In the genomic region with DNA sequence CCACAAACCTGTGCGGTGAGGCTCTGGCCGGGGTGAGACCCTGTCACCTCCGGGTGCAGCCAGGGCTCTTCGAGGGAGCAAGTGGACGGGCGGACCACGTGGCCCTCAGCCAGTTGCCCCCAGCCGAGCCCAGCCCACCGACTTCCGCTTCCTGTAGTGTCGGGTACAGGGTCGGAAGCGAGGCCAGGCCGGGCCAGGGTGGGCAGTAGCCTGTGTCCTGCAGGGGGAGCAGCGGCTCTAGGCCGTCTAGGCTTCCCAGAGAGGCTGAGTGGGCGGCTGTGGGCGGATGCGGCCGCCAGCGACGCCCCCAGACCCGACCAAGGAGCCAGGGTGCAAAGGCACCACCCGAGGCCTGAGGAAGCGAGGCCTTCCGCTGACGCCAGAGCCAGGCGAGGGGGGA, we compare ENCODE assay signal across 18 mouse cellular contexts. TPM values are rescaled to one million over a fixed set of nuclear protein-coding genes. Genes with fewer than 3 reads are reported as not detected.
"Had no signal": no experiment of that assay in that cellular context is flagged by ENCODE, and none has a peak within 500 bp of the region (broad histone marks: within the 10 kb centered on the region; RNA-seq: fewer than 3 reads in every experiment).

A gene (plus strand): TSS at position 287 of the 400 bp plus-strand sequence.

- H3K4me3 ChIP-seq: layer of hippocampus, adult 2 months; limb, embryonic 13.5 days; megakaryocyte, embryonic 14.5 days; midbrain, embryonic 12.5 days; neural tube, embryonic 13.5 days had no signal

- H3K4me2 ChIP-seq: limb, embryonic 13.5 days; midbrain, embryonic 12.5 days; neural tube, embryonic 13.5 days had no signal

- H3K9me3 ChIP-seq: limb, embryonic 13.5 days; midbrain, embryonic 12.5 days; neural tube, embryonic 13.5 days had no signal

- H3K27me3 ChIP-seq: neural tube, embryonic 13.5 days had no signal

- H3K4me1 ChIP-seq: limb, embryonic 13.5 days; megakaryocyte, embryonic 14.5 days; midbrain, embryonic 12.5 days; neural tube, embryonic 13.5 days had no signal

- H3K36me3 ChIP-seq: limb, embryonic 13.5 days; midbrain, embryonic 12.5 days; neural tube, embryonic 13.5 days had no signal

- DNase-seq: kidney, postnatal 10 days; left cerebral cortex, postnatal 4 days; lung, adult 18-20 months; lung, postnatal 4 days; retina, postnatal 1 day; thymus, postnatal 4 days had no signal

- ATAC-seq: lung, postnatal 0 days; midbrain, embryonic 16.5 days had no signal

- H3K27ac ChIP-seq: layer of hippocampus, adult 2 months; limb, embryonic 13.5 days; liver, embryonic 14.5 days; midbrain, embryonic 12.5 days; neural tube, embryonic 13.5 days had no signal

- H3K9ac ChIP-seq: limb, embryonic 13.5 days; liver, embryonic 14.5 days; midbrain, embryonic 12.5 days; neural tube, embryonic 13.5 days had no signal

RNA-seq across cellular contexts. Expression of the gene that starts here (rescaled TPM):
- total RNA-seq: layer of hippocampus, adult 2 months; layer of hippocampus, postnatal 14 days; left cerebral cortex, adult 18-20 months; left cerebral cortex, postnatal 10 days; left cerebral cortex, postnatal 4 days; liver, adult 2 months had no signal
- polyA plus RNA-seq: limb, embryonic 13.5 days; liver, adult 2 months; liver, embryonic 14.5 days; midbrain, embryonic 12.5 days; midbrain, embryonic 16.5 days; neural tube, embryonic 13.5 days had no signal
